Mouse (Mus musculus): ENCODE data around the gene Acp6.

DNA sequence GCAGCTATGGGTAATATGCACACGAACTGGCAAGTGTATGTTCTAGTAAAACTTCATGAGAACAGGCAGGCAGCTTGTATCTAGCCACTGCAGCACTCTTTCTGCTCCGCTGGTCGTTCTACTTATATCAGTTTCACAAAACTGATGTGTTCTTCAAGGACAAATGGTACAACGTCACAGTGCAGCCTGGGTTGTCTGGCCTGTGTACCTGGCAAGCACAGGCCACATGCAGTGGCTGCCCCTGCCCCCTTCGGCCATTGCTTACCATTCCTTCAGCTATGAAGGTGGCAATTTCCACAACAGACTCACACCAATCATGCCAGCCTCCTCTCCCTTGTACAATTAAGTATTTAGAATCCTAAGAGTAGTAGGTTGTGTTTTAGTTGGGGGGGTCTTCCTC lies 14.1 kb downstream of the Acp6 start:
- no peak for TF ChIP-seq EP300 (IDR thresholded peaks at IDR 0.05)
- TF ChIP-seq CTCF (IDR thresholded peaks at IDR 0.05) = no peak

Data from lung, postnatal 0 days (tissue).